Mouse (Mus musculus): ENCODE results near the gene Pitpnm3.

- TF ChIP-seq CTCF (IDR thresholded peaks at IDR 0.05; ENCODE audit: borderline replicate concordance, insufficient read depth, low read length) (no peak), POLR2A (IDR thresholded peaks at IDR 0.05; ENCODE audit: low read depth, low read length) (no peak)
Measured at GRCm38 (mm10) chr11:72014674-72015073, 120.9 kb downstream of the Pitpnm3 start.
